Mouse (Mus musculus) myocyte (in vitro differentiated cells): ENCODE data around the gene Gm20422.

ENCODE experiments used
- CEBPB ChIP-seq: IDR thresholded peaks from 2 replicates; pipeline ENCODE4 v1.6.1; 2011; ENCODE audit warnings: mild to moderate bottlenecking, moderate library complexity; ENCODE audit not compliant: poor library complexity, insufficient read depth, severe bottlenecking
- E2F4 ChIP-seq: IDR thresholded peaks from one replicate; pipeline ENCODE4 v1.6.1; 2011; ENCODE audit warnings: mild to moderate bottlenecking, control low read depth, moderate library complexity; ENCODE audit not compliant: insufficient read depth
- MAX ChIP-seq: IDR thresholded peaks from one replicate; pipeline ENCODE4 v1.6.1; 2011; ENCODE audit warnings: low read depth, mild to moderate bottlenecking, control low read depth
- MYOD1 ChIP-seq, 3 experiments: IDR thresholded peaks; one replicate each; pipeline ENCODE4 v1.6.1; 2011; ENCODE audit warnings: control low read depth in 2 of 3, low read depth in 2 of 3, mild to moderate bottlenecking in 2 of 3, moderate library complexity in 1 of 3; ENCODE audit not compliant: insufficient read length in 2 of 3, control insufficient read depth in 1 of 3
- MYOG ChIP-seq, 3 experiments: IDR thresholded peaks; one replicate each; pipeline ENCODE4 v1.6.1; 2011; ENCODE audit warnings: control low read depth in 2 of 3, low read depth in 2 of 3, mild to moderate bottlenecking in 2 of 3; ENCODE audit not compliant: insufficient read length in 2 of 3, control insufficient read depth in 1 of 3, insufficient read depth in 1 of 3
- POLR2A ChIP-seq: IDR thresholded peaks from one replicate; pipeline ENCODE4 v1.6.1; 2011; ENCODE audit warnings: low read depth, mild to moderate bottlenecking, control low read depth, moderate library complexity; ENCODE audit not compliant: insufficient read length
- POLR2AphosphoS2 ChIP-seq: IDR thresholded peaks from one replicate; pipeline ENCODE4 v1.6.1; 2011; ENCODE audit warnings: low read depth, control low read depth; ENCODE audit not compliant: insufficient read length
- REST ChIP-seq: IDR thresholded peaks from one replicate; pipeline ENCODE4 v1.6.1; 2011; ENCODE audit warnings: mild to moderate bottlenecking, control low read depth, moderate library complexity; ENCODE audit not compliant: insufficient read depth, insufficient read length
- SRF ChIP-seq: IDR thresholded peaks from one replicate; pipeline ENCODE4 v1.6.1; 2011; ENCODE audit warnings: low read depth; ENCODE audit not compliant: control insufficient read depth, insufficient read length
- TCF12 ChIP-seq: IDR thresholded peaks from one replicate; pipeline ENCODE4 v1.6.1; 2011; ENCODE audit warnings: mild to moderate bottlenecking, control low read depth; ENCODE audit not compliant: poor library complexity, insufficient read depth, severe bottlenecking
- TCF3 ChIP-seq: IDR thresholded peaks from one replicate; pipeline ENCODE4 v1.6.1; 2011; ENCODE audit warnings: low read depth, control low read depth; ENCODE audit not compliant: insufficient read length
- USF1 ChIP-seq: IDR thresholded peaks from one replicate; pipeline ENCODE4 v1.6.1; 2011; ENCODE audit warnings: low read depth, mild to moderate bottlenecking, control low read depth, moderate library complexity

GRCm38 (mm10) chr8:69801796-69802195 is 27.1 kb upstream of the Gm20422 start:
- TF ChIP-seq POLR2A (no peak), SRF (no peak), MYOG (IDR thresholded peaks at IDR 0.05; ENCODE audit: control insufficient read depth in 1 of 3, insufficient read depth in 1 of 3, insufficient read length in 2 of 3, low read depth in 2 of 3) (no peak), MAX (no peak), TCF3 (no peak), POLR2AphosphoS2 (no peak), USF1 (no peak), MYOD1 (IDR thresholded peaks at IDR 0.05; ENCODE audit: control insufficient read depth in 1 of 3, insufficient read length in 2 of 3, low read depth in 2 of 3) (no peak), CEBPB (no peak), REST (no peak), E2F4 (no peak), TCF12 (no peak)
